Mouse (Mus musculus): ENCODE measurements at regions not wholly inside any gene's neighbourhood (a gene's known extent, or its start where the extent isn't known, plus 50 kb on each side); places are given as distances from the start of the nearest gene placed in this dataset.

- TF ChIP-seq CTCF (IDR thresholded peaks at IDR 0.05; ENCODE audit: low read depth, low read length) = no peak
- no peak for TF ChIP-seq TAL1 (conservative IDR thresholded peaks at IDR 0.05; ENCODE audit: low read depth, low read length)
- no peak for TF ChIP-seq GATA1 (IDR thresholded peaks at IDR 0.05; ENCODE audit: borderline replicate concordance, low read length)
- no peak for TF ChIP-seq POLR2AphosphoS5 (IDR thresholded peaks at IDR 0.05; ENCODE audit: insufficient replicate concordance, low read depth, low read length)
Measured at GRCm38 (mm10) chr12:93718704-93719497, 1869.9 kb upstream of the Sel1l start.
